Mouse (Mus musculus): Measurements from ENCODE around the gene Ate1. TPM values are rescaled to one million over a fixed set of nuclear protein-coding genes. Genes with fewer than 3 reads are reported as not detected.

Gene Ate1
- polyA plus RNA-seq, 1 experiment = 9.8 TPM

GRCm38 (mm10) chr7:130380367-130380766 lies 139.8 kb downstream of the Ate1 start:
- Histone ChIP-seq H3K36me3 (ENCODE audit: control insufficient read depth, insufficient read depth) (no peaks in the 10 kb centered on the region), H3K4me3 (no peak overlapping the region), H3K79me2 (ENCODE audit: control insufficient read depth, insufficient read depth) (no peaks in the 10 kb centered on the region), H3K27me3 (ENCODE audit: control insufficient read depth, insufficient read depth, insufficient read length) (no peaks in the 10 kb centered on the region), H3ac (ENCODE audit: control insufficient read depth, insufficient read length) (no peak overlapping the region), H3K4me2 (ENCODE audit: low read depth) (no peak overlapping the region)
- no peak for TF ChIP-seq POLR2A (IDR thresholded peaks at IDR 0.05; ENCODE audit: insufficient read length, low read depth)
- TF ChIP-seq POLR2AphosphoS2 (IDR thresholded peaks at IDR 0.05; ENCODE audit: insufficient read length, low read depth) = no peak
- no peak for TF ChIP-seq USF1 (IDR thresholded peaks at IDR 0.05; ENCODE audit: low read depth)
- TF ChIP-seq MYOD1 (IDR thresholded peaks at IDR 0.05; ENCODE audit: control insufficient read depth in 1 of 3, insufficient read length in 2 of 3, low read depth in 2 of 3) = no peak
- TF ChIP-seq E2F4 (IDR thresholded peaks at IDR 0.05; ENCODE audit: insufficient read depth) = no peak
- TF ChIP-seq CEBPB (IDR thresholded peaks at IDR 0.05; ENCODE audit: insufficient read depth, poor library complexity, severe bottlenecking) = no peak
- no peak for TF ChIP-seq SRF (IDR thresholded peaks at IDR 0.05; ENCODE audit: control insufficient read depth, insufficient read length, low read depth)
- no peak for TF ChIP-seq TCF12 (IDR thresholded peaks at IDR 0.05; ENCODE audit: insufficient read depth, poor library complexity, severe bottlenecking)
- TF ChIP-seq REST (IDR thresholded peaks at IDR 0.05; ENCODE audit: insufficient read depth, insufficient read length) = no peak
- no peak for TF ChIP-seq TCF3 (IDR thresholded peaks at IDR 0.05; ENCODE audit: insufficient read length, low read depth)
- TF ChIP-seq MAX (IDR thresholded peaks at IDR 0.05; ENCODE audit: low read depth) = no peak
- TF ChIP-seq MYOG (IDR thresholded peaks at IDR 0.05; ENCODE audit: control insufficient read depth in 1 of 3, insufficient read depth in 1 of 3, insufficient read length in 2 of 3, low read depth in 2 of 3) = no peak

GRCm38 (mm10) chr7:130379886-130380285 lies 140.3 kb downstream of the Ate1 start:
- H3ac ChIP-seq (ENCODE audit: control insufficient read depth, insufficient read length) = no peak overlapping the region
- H3K36me3 ChIP-seq (ENCODE audit: control insufficient read depth, insufficient read depth) = no peaks in the 10 kb centered on the region
- TF ChIP-seq REST (IDR thresholded peaks at IDR 0.05; ENCODE audit: insufficient read depth, insufficient read length) = no peak
- no peak for TF ChIP-seq POLR2A (IDR thresholded peaks at IDR 0.05; ENCODE audit: insufficient read length, low read depth)
- no peak for TF ChIP-seq SRF (IDR thresholded peaks at IDR 0.05; ENCODE audit: control insufficient read depth, insufficient read length, low read depth)
- TF ChIP-seq MYOD1 (IDR thresholded peaks at IDR 0.05; ENCODE audit: control insufficient read depth in 1 of 3, insufficient read length in 2 of 3, low read depth in 2 of 3) = no peak
- TF ChIP-seq TCF3 (IDR thresholded peaks at IDR 0.05; ENCODE audit: insufficient read length, low read depth) = no peak
- no peak for TF ChIP-seq USF1 (IDR thresholded peaks at IDR 0.05; ENCODE audit: low read depth)
- no peak for TF ChIP-seq TCF12 (IDR thresholded peaks at IDR 0.05; ENCODE audit: insufficient read depth, poor library complexity, severe bottlenecking)
- TF ChIP-seq CEBPB (IDR thresholded peaks at IDR 0.05; ENCODE audit: insufficient read depth, poor library complexity, severe bottlenecking) = no peak
- TF ChIP-seq E2F4 (IDR thresholded peaks at IDR 0.05; ENCODE audit: insufficient read depth) = no peak
- no peak for TF ChIP-seq MAX (IDR thresholded peaks at IDR 0.05; ENCODE audit: low read depth)
- no peak for TF ChIP-seq MYOG (IDR thresholded peaks at IDR 0.05; ENCODE audit: control insufficient read depth in 1 of 3, insufficient read depth in 1 of 3, insufficient read length in 2 of 3, low read depth in 2 of 3)
- TF ChIP-seq POLR2AphosphoS2 (IDR thresholded peaks at IDR 0.05; ENCODE audit: insufficient read length, low read depth) = no peak
- no peaks in the 10 kb centered on the region for H3K27me3 ChIP-seq (ENCODE audit: control insufficient read depth, insufficient read depth, insufficient read length)
- H3K79me2 ChIP-seq (ENCODE audit: control insufficient read depth, insufficient read depth) = no peaks in the 10 kb centered on the region
- H3K4me2 ChIP-seq (ENCODE audit: low read depth) = no peak overlapping the region
- no peak overlapping the region for H3K4me3 ChIP-seq

- H3K4me2 ChIP-seq (ENCODE audit: low read depth) = no peak overlapping the region
- TF ChIP-seq MYOG (IDR thresholded peaks at IDR 0.05; ENCODE audit: control insufficient read depth in 1 of 3, insufficient read depth in 1 of 3, insufficient read length in 2 of 3, low read depth in 2 of 3) (no peak), CEBPB (IDR thresholded peaks at IDR 0.05; ENCODE audit: insufficient read depth, poor library complexity, severe bottlenecking) (no peak), POLR2AphosphoS2 (IDR thresholded peaks at IDR 0.05; ENCODE audit: insufficient read length, low read depth) (no peak), POLR2A (IDR thresholded peaks at IDR 0.05; ENCODE audit: insufficient read length, low read depth) (no peak), TCF12 (IDR thresholded peaks at IDR 0.05; ENCODE audit: insufficient read depth, poor library complexity, severe bottlenecking) (no peak), TCF3 (IDR thresholded peaks at IDR 0.05; ENCODE audit: insufficient read length, low read depth) (no peak), SRF (IDR thresholded peaks at IDR 0.05; ENCODE audit: control insufficient read depth, insufficient read length, low read depth) (no peak), E2F4 (IDR thresholded peaks at IDR 0.05; ENCODE audit: insufficient read depth) (no peak), MAX (IDR thresholded peaks at IDR 0.05; ENCODE audit: low read depth) (no peak), REST (IDR thresholded peaks at IDR 0.05; ENCODE audit: insufficient read depth, insufficient read length) (no peak), USF1 (IDR thresholded peaks at IDR 0.05; ENCODE audit: low read depth) (no peak), MYOD1 (IDR thresholded peaks at IDR 0.05; ENCODE audit: control insufficient read depth in 1 of 3, insufficient read length in 2 of 3, low read depth in 2 of 3) (no peak)
- no peak overlapping the region for H3K4me3 ChIP-seq
- no peak overlapping the region for H3ac ChIP-seq (ENCODE audit: control insufficient read depth, insufficient read length)
- H3K36me3 ChIP-seq (ENCODE audit: control insufficient read depth, insufficient read depth) = no peaks in the 10 kb centered on the region
- H3K27me3 ChIP-seq (ENCODE audit: control insufficient read depth, insufficient read depth, insufficient read length) = no peaks in the 10 kb centered on the region
- no peaks in the 10 kb centered on the region for H3K79me2 ChIP-seq (ENCODE audit: control insufficient read depth, insufficient read depth)
These were observed 141.9 kb downstream of the Ate1 start for GRCm38 (mm10) chr7:130378308-130378707.

DNA sequence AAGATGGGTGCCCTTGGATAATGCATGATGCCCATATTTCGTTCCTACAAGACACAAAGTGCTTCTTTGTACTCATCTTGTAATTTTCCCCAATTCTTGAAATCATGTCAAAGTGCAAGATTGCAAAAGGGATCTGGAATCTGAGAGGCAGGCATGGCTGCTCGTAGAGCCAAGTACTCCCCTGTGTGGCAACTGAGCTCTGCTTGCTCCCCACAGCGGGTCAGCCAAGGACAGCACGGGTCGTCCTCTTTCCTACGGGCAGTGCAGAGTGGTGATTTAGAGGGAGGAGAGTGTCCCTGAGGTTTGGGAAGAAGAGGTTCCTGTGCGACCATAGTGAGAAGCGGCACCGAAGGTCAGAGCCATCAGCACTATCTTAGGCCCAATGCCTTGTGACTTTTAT lies 145.9 kb downstream of the Ate1 start:
- no peak for TF ChIP-seq REST (IDR thresholded peaks at IDR 0.05; ENCODE audit: insufficient read depth, insufficient read length)
- TF ChIP-seq CEBPB (IDR thresholded peaks at IDR 0.05; ENCODE audit: insufficient read depth, poor library complexity, severe bottlenecking) = no peak
- TF ChIP-seq POLR2AphosphoS2 (IDR thresholded peaks at IDR 0.05; ENCODE audit: insufficient read length, low read depth) = no peak
- TF ChIP-seq MYOG (IDR thresholded peaks at IDR 0.05; ENCODE audit: control insufficient read depth in 1 of 3, insufficient read depth in 1 of 3, insufficient read length in 2 of 3, low read depth in 2 of 3) = no peak
- TF ChIP-seq TCF3 (IDR thresholded peaks at IDR 0.05; ENCODE audit: insufficient read length, low read depth) = no peak
- no peak for TF ChIP-seq POLR2A (IDR thresholded peaks at IDR 0.05; ENCODE audit: insufficient read length, low read depth)
- TF ChIP-seq USF1 (IDR thresholded peaks at IDR 0.05; ENCODE audit: low read depth) = no peak
- no peak for TF ChIP-seq E2F4 (IDR thresholded peaks at IDR 0.05; ENCODE audit: insufficient read depth)
- TF ChIP-seq MYOD1 (IDR thresholded peaks at IDR 0.05; ENCODE audit: control insufficient read depth in 1 of 3, insufficient read length in 2 of 3, low read depth in 2 of 3) = no peak
- no peak for TF ChIP-seq MAX (IDR thresholded peaks at IDR 0.05; ENCODE audit: low read depth)
- no peak for TF ChIP-seq TCF12 (IDR thresholded peaks at IDR 0.05; ENCODE audit: insufficient read depth, poor library complexity, severe bottlenecking)
- TF ChIP-seq SRF (IDR thresholded peaks at IDR 0.05; ENCODE audit: control insufficient read depth, insufficient read length, low read depth) = no peak
- H3ac ChIP-seq (ENCODE audit: control insufficient read depth, insufficient read length) = no peak overlapping the region
- H3K36me3 ChIP-seq (ENCODE audit: control insufficient read depth, insufficient read depth) = no peaks in the 10 kb centered on the region

More for the DNA sequence above, 145.9 kb downstream of the Ate1 start:
- Histone ChIP-seq H3K79me2 (ENCODE audit: control insufficient read depth, insufficient read depth) (no peaks in the 10 kb centered on the region), H3K4me3 (no peak overlapping the region), H3K4me2 (ENCODE audit: low read depth) (no peak overlapping the region), H3K27me3 (ENCODE audit: control insufficient read depth, insufficient read depth, insufficient read length) (no peaks in the 10 kb centered on the region)
